Mouse (Mus musculus): ENCODE measurements at regions not wholly inside any gene's neighbourhood (a gene's known extent, or its start where the extent isn't known, plus 50 kb on each side); places are given as distances from the start of the nearest gene placed in this dataset.

DNA sequence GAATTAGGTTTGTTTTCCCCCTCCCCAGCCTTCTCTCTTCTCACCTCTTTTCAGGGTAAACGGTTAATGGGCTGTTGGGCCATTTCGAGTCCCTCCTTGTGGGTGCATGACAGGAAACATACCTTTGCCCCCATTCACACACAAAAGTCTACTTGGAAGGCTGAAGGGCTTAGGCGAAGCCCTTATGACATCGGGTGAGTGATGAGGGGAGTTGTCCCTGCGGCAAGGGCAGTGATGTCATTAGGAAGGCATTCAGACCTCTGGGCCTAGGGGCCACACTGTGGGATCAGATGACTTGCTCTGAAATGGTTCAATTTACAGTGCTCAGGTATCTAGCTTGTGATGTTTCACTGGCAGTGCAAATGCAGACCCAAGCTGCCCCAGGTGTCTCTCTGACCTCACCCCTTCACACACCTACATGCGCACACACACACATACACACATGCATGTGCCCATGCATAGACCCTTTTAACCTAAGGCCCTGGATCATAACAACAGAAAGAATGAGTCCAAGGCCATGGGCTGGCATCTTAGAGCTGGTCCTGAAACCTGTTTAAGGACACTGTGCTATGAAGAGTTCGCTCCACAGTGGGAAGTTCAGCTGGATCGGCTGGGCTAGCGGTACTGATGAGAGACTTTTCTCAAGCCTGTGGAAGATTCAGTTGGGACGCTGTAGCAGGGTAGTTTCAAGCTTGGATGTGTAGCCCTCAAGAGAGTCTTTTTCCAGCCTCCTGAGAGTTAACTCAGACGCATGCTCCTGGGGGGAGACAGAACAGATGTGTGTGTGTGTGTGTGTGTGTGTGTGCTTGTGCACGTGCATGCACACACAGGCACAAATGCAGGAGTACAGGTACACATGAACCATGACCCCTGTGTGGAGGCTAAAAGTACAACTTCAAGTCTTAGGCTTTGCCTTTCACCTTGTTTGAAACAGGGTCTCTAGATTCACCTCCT, 298.8 kb downstream of the 1500009L16Rik start:
- ATAC-seq (replicated peaks; ENCODE audit: extremely low read depth, insufficient read depth, low FRiP score): no peak
- WGBS: 64% methylated on average over 12 of the region's 12 CpGs
- Histone ChIP-seq H3K4me2 (ENCODE audit: low read depth, low read length) (no peak overlapping the region), H3K27ac (ENCODE audit: low read length) (no peak overlapping the region), H3K36me3 (ENCODE audit: control insufficient read depth, insufficient read depth) (no peaks in the 10 kb centered on the region), H3K9ac (ENCODE audit: low read length) (no peak overlapping the region), H3K9me3 (replicated peaks; ENCODE audit: control insufficient read depth, low read length) (no peaks in the 10 kb centered on the region), H3K4me1 (ENCODE audit: control insufficient read depth, insufficient read depth, low read length) (peaks cover 16% of the 10 kb centered on the region), H3K27me3 (ENCODE audit: control insufficient read depth, insufficient read depth, low read length) (no peaks in the 10 kb centered on the region), H3K4me3 (ENCODE audit: low read length) (no peak overlapping the region)

DNA sequence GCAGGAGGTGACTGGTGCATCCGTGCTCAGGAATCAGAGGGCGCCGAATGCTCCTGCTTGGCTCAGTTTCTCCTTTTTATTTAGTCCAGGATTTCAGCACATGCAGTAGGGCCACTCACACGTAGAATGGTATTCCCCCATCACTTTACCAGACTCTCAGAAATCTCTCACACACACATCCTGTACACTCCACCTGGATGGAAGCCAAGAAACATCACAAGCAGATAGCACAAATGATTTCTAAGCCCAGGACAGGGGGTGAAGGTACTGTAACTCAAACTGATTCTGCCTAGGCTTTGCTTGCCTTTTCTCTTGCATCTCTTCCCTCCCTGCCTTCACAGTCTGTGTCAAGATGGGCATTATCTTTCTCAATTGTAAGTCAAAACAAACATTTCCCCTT, 301.6 kb downstream of the 1500009L16Rik start:
- H3K4me1 ChIP-seq (ENCODE audit: control insufficient read depth, insufficient read depth, low read length): peaks cover 22% of the 10 kb centered on the region
- 0 out of 2 replicates have a peak overlapping the region, but pooled peaks have one; percentile 5 for H3K27ac ChIP-seq (ENCODE audit: low read length)
- no peaks in the 10 kb centered on the region for H3K27me3 ChIP-seq (ENCODE audit: control insufficient read depth, insufficient read depth, low read length)
- no peaks in the 10 kb centered on the region for H3K36me3 ChIP-seq (ENCODE audit: control insufficient read depth, insufficient read depth)
- WGBS: 35% methylated on average over 4 of the region's 4 CpGs
- H3K9ac ChIP-seq (ENCODE audit: low read length): 0 out of 2 replicates have a peak overlapping the region, but pooled peaks have one; percentile 11
- H3K9me3 ChIP-seq (replicated peaks; ENCODE audit: control insufficient read depth, low read length): peaks cover 7% of the 10 kb centered on the region
- no peak overlapping the region for H3K4me3 ChIP-seq (ENCODE audit: low read length)
- no peak for ATAC-seq (replicated peaks; ENCODE audit: extremely low read depth, insufficient read depth, low FRiP score)
- H3K4me2 ChIP-seq (ENCODE audit: low read depth, low read length): no peak overlapping the region

- H3K4me3 ChIP-seq (ENCODE audit: low read length): no peak overlapping the region
- H3K36me3 ChIP-seq (ENCODE audit: control insufficient read depth, insufficient read depth): no peaks in the 10 kb centered on the region
- WGBS: 72% methylated on average over 8 of the region's 8 CpGs
- peaks cover 7% of the 10 kb centered on the region for H3K9me3 ChIP-seq (replicated peaks; ENCODE audit: control insufficient read depth, low read length)
- H3K4me1 ChIP-seq (ENCODE audit: control insufficient read depth, insufficient read depth, low read length): peaks cover 22% of the 10 kb centered on the region
- no peak overlapping the region for H3K9ac ChIP-seq (ENCODE audit: low read length)
- H3K27me3 ChIP-seq (ENCODE audit: control insufficient read depth, insufficient read depth, low read length): no peaks in the 10 kb centered on the region
- no peak for ATAC-seq (replicated peaks; ENCODE audit: extremely low read depth, insufficient read depth, low FRiP score)
- H3K27ac ChIP-seq (ENCODE audit: low read length): no peak overlapping the region
- no peak overlapping the region for H3K4me2 ChIP-seq (ENCODE audit: low read depth, low read length)
Measured at GRCm38 (mm10) chr10:84024901-84025300, 302.2 kb downstream of the 1500009L16Rik start.

GRCm38 (mm10) chr10:84026798-84027197, 304.1 kb downstream of the 1500009L16Rik start:
- ATAC-seq (replicated peaks; ENCODE audit: extremely low read depth, insufficient read depth, low FRiP score): peak; percentile 94
- Histone ChIP-seq H3K4me1 (ENCODE audit: control insufficient read depth, insufficient read depth, low read length) (peaks cover 16% of the 10 kb centered on the region), H3K9me3 (replicated peaks; ENCODE audit: control insufficient read depth, low read length) (peaks cover 7% of the 10 kb centered on the region), H3K4me2 (ENCODE audit: low read depth, low read length) (no peak overlapping the region), H3K27ac (ENCODE audit: low read length) (peak overlapping the region; percentile 90), H3K9ac (ENCODE audit: low read length) (no peak overlapping the region), H3K27me3 (ENCODE audit: control insufficient read depth, insufficient read depth, low read length) (no peaks in the 10 kb centered on the region), H3K4me3 (ENCODE audit: low read length) (no peak overlapping the region), H3K36me3 (ENCODE audit: control insufficient read depth, insufficient read depth) (no peaks in the 10 kb centered on the region)
- 28% methylated on average over 4 of the region's 4 CpGs for WGBS

DNA sequence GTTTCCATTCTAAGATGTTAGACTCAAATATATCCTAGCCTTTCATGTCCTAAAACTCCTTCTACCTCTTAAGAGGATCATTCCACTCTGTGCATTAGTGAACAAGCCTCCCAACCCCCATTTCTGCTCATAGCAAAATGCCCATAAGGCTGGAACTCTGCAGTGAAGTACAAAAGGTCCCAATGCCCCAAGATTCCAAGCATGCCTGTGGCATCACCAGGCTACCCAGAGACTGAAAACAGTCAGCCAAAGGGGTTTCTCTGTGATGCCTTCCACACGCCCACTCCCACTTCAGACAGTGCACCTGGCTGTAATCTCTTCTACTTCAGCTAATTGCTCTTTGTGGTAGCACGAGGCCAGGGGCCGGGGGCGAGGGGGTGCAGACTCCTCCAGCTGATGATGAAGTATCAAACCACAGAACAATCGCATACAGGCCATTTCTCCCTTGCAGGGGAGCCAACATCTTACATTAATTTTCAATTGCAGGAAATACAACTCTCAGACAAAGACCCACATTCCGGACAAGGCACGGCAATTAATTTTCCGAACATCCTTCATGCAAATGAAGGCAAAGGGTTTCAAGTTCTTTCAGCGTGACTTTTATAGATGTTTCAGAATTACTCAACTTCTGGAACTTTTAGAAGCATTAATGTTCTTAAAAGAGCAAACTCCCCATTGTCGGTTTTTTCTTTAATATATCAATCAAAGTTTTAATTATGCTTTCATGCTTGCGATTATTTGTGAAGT, 313.6 kb downstream of the 1500009L16Rik start:
- Histone ChIP-seq H3K4me1 (ENCODE audit: control insufficient read depth, insufficient read depth, low read length) (peaks cover 6% of the 10 kb centered on the region), H3K9me3 (replicated peaks; ENCODE audit: control insufficient read depth, low read length) (no peaks in the 10 kb centered on the region)
- 61% methylated on average over 11 of the region's 11 CpGs for WGBS

GRCm38 (mm10) chr10:84048706-84049105, 326.0 kb downstream of the 1500009L16Rik start:
- Histone ChIP-seq H3K4me1 (ENCODE audit: control insufficient read depth, insufficient read depth, low read length) (no peaks in the 10 kb centered on the region), H3K4me3 (ENCODE audit: low read length) (no peak overlapping the region), H3K9ac (ENCODE audit: low read length) (no peak overlapping the region), H3K4me2 (ENCODE audit: low read depth, low read length) (no peak overlapping the region), H3K27me3 (ENCODE audit: control insufficient read depth, insufficient read depth, low read length) (no peaks in the 10 kb centered on the region), H3K9me3 (replicated peaks; ENCODE audit: control insufficient read depth, low read length) (no peaks in the 10 kb centered on the region), H3K36me3 (ENCODE audit: control insufficient read depth, insufficient read depth) (no peaks in the 10 kb centered on the region), H3K27ac (ENCODE audit: low read length) (no peak overlapping the region)
- 73% methylated on average over 5 of the region's 5 CpGs for WGBS
- no peak for ATAC-seq (replicated peaks; ENCODE audit: extremely low read depth, insufficient read depth, low FRiP score)

More for the DNA sequence above, 313.6 kb downstream of the 1500009L16Rik start:
- Histone ChIP-seq H3K36me3 (ENCODE audit: control insufficient read depth, insufficient read depth) (no peaks in the 10 kb centered on the region), H3K4me2 (ENCODE audit: low read depth, low read length) (no peak overlapping the region), H3K27me3 (ENCODE audit: control insufficient read depth, insufficient read depth, low read length) (no peaks in the 10 kb centered on the region), H3K9ac (ENCODE audit: low read length) (no peak overlapping the region), H3K27ac (ENCODE audit: low read length) (no peak overlapping the region), H3K4me3 (ENCODE audit: low read length) (no peak overlapping the region)
- 0 out of 2 replicates have a peak, but pooled peaks have one; percentile 28 for ATAC-seq (replicated peaks; ENCODE audit: extremely low read depth, insufficient read depth, low FRiP score)

- Histone ChIP-seq H3K4me2 (ENCODE audit: low read depth, low read length) (no peak overlapping the region), H3K27ac (ENCODE audit: low read length) (no peak overlapping the region), H3K36me3 (ENCODE audit: control insufficient read depth, insufficient read depth) (no peaks in the 10 kb centered on the region), H3K9me3 (replicated peaks; ENCODE audit: control insufficient read depth, low read length) (no peaks in the 10 kb centered on the region), H3K27me3 (ENCODE audit: control insufficient read depth, insufficient read depth, low read length) (no peaks in the 10 kb centered on the region), H3K9ac (ENCODE audit: low read length) (no peak overlapping the region), H3K4me3 (ENCODE audit: low read length) (no peak overlapping the region), H3K4me1 (ENCODE audit: control insufficient read depth, insufficient read depth, low read length) (peaks cover 14% of the 10 kb centered on the region)
- 82% methylated on average over 8 of the region's 8 CpGs for WGBS
- no peak for ATAC-seq (replicated peaks; ENCODE audit: extremely low read depth, insufficient read depth, low FRiP score)
Measured at GRCm38 (mm10) chr10:84052696-84053095, 330.0 kb downstream of the 1500009L16Rik start.

DNA sequence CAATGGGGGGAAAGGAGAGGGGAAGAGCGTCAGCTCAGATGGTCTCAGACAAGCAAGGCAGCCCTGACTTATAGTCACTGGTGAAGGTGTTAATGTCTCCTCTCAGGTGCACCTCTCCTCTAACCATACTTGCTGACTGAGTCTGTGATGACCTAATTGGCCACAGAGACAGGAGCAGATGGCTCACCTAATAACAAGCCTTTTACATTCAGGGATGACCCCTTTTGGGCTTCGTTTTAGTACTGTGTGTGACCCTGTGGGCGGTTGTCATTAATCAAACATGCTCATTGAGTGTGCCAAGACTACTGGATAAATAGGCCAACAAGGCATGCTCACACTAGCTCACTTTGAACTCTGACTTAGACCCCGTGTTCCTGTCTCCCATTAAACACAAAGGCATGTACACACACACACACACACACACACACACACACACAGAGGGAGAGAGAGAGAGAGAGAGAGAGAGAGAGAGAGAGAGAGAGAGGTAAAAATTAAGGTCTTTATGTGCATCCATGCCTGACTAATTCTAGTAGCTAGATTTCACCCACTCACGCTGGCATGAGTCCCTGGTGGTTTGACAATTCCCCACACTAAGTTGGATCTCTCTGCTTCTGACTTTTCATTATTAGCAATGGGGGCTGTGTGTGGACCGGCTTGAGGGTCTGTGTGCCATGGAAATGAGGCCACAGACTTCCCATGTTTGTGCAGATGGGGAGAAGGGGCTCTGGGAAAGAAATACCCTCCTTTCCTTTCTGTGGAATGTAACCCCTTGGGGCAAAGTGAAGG, 332.1 kb downstream of the 1500009L16Rik start:
- WGBS: 77% methylated on average over 6 of the region's 6 CpGs

More for the DNA sequence above, 332.1 kb downstream of the 1500009L16Rik start:
- no peak for ATAC-seq (replicated peaks; ENCODE audit: extremely low read depth, insufficient read depth, low FRiP score)
- no peaks in the 10 kb centered on the region for H3K36me3 ChIP-seq (ENCODE audit: control insufficient read depth, insufficient read depth)
- H3K4me1 ChIP-seq (ENCODE audit: control insufficient read depth, insufficient read depth, low read length): peaks cover 18% of the 10 kb centered on the region
- H3K27ac ChIP-seq (ENCODE audit: low read length): no peak overlapping the region
- H3K9me3 ChIP-seq (replicated peaks; ENCODE audit: control insufficient read depth, low read length): no peaks in the 10 kb centered on the region
- H3K9ac ChIP-seq (ENCODE audit: low read length): no peak overlapping the region
- no peak overlapping the region for H3K4me2 ChIP-seq (ENCODE audit: low read depth, low read length)
- no peaks in the 10 kb centered on the region for H3K27me3 ChIP-seq (ENCODE audit: control insufficient read depth, insufficient read depth, low read length)
- H3K4me3 ChIP-seq (ENCODE audit: low read length): no peak overlapping the region
